Mouse (Mus musculus): ENCODE results near the gene Wnt3. TPM values are rescaled to one million over a fixed set of nuclear protein-coding genes. Genes with fewer than 3 reads are reported as not detected.

The Wnt3 gene
- total and polyA plus RNA-seq, 3 experiments = 0.04 TPM; not detected in 2

DNA sequence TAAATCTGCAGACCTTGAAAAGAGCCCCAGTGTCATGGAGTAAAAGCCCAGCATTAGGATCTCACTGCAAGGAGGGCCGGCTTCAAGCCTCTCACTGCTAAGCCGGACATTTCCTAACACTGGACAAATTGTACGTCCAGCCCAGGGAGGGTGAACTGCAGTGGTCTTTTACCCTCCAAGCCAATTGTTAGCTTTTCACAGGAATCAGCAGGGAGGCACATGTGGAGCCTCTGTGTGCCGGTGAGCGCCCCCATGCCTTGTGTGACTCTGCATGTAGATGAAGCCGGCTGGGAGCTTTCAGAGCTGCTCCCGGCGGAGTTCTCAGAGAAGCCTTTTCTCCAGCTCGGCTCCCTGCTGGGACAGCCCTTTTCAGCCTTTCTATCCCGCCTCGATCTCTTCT, 66.9 kb downstream of the Wnt3 start:
- no peak for TF ChIP-seq NELFE (IDR thresholded peaks at IDR 0.05; ENCODE audit: low read depth, low read length)
- no peak for TF ChIP-seq PAX5 (IDR thresholded peaks at IDR 0.05; ENCODE audit: low read length)
- TF ChIP-seq IRF4 (IDR thresholded peaks at IDR 0.05; ENCODE audit: low read depth, low read length) = no peak
- no peak for TF ChIP-seq USF2 (conservative IDR thresholded peaks at IDR 0.05; ENCODE audit: low read depth, low read length)
- no peak for TF ChIP-seq CHD1 (IDR thresholded peaks at IDR 0.05; ENCODE audit: low read depth, low read length)
- Histone ChIP-seq H3K36me3 (replicated peaks in 1 of 2; ENCODE audit: control insufficient read depth in 1 of 2, insufficient read depth in 1 of 2, low read length in 1 of 2) (peaks cover 12 to 74% of the 10 kb centered on the region in 2 experiments), H3K9ac (ENCODE audit: insufficient read depth, low read depth) (no peak overlapping the region), H3K79me2 (replicated peaks; ENCODE audit: control insufficient read depth, extremely low read depth, insufficient read depth, poor library complexity, severe bottlenecking) (no peaks in the 10 kb centered on the region), H3K4me1 (ENCODE audit: control insufficient read depth in 1 of 2, insufficient read depth in 2 of 2) (no peaks in the 10 kb centered on the region), H3K4me3 (replicated peaks in 1 of 3; ENCODE audit: low read depth in 2 of 3, low read length in 2 of 3, poor library complexity in 1 of 3) (no peak overlapping the region), H3K27me3 (replicated peaks) (no peaks in the 10 kb centered on the region), H3K4me2 (ENCODE audit: insufficient read depth, low read depth, poor library complexity, severe bottlenecking) (no peak overlapping the region), H3K27ac (ENCODE audit: insufficient read depth, low read depth) (no peak overlapping the region), H3K9me3 (replicated peaks; ENCODE audit: low read length) (no peaks in the 10 kb centered on the region)
- dilution Hi-C loops (cut with MboI; ENCODE audit: extremely low pct_ligation_motif_present, extremely low pct_unique_long_range_greater_than_20kb, low sequenced_read_pairs) (no loop called here), in situ Hi-C loops (cut with MboI; ENCODE audit: low pct_ligation_motif_present, low pct_unique_long_range_greater_than_20kb, low sequenced_read_pairs) (no loop called here)
- DNase-seq (ENCODE audit: extremely low read depth) = no peak

GRCm38 (mm10) chr11:103848287-103848686, 74.3 kb downstream of the Wnt3 start:
- TF ChIP-seq USF2 (conservative IDR thresholded peaks at IDR 0.05; ENCODE audit: low read depth, low read length) (no peak), ZMIZ1 (IDR thresholded peaks at IDR 0.05; ENCODE audit: low read depth, low read length) (no peak), E2F4 (IDR thresholded peaks at IDR 0.05; ENCODE audit: insufficient replicate concordance, low read depth, low read length) (no peak), ZKSCAN1 (IDR thresholded peaks at IDR 0.05; ENCODE audit: borderline replicate concordance, low read depth, low read length) (no peak), NELFE (IDR thresholded peaks at IDR 0.05; ENCODE audit: low read depth, low read length) (no peak), BHLHE40 (IDR thresholded peaks at IDR 0.05; ENCODE audit: low read depth, low read length) (no peak), NRF1 (IDR thresholded peaks at IDR 0.05; ENCODE audit: low read depth, low read length) (no peak), UBTF (IDR thresholded peaks at IDR 0.05; ENCODE audit: low read depth, low read length) (no peak), CHD1 (IDR thresholded peaks at IDR 0.05; ENCODE audit: low read depth, low read length) (no peak), MAFK (IDR thresholded peaks at IDR 0.05; ENCODE audit: insufficient replicate concordance, low read length) (no peak), MAZ (IDR thresholded peaks at IDR 0.05; ENCODE audit: low read depth, low read length) (no peak)

More at GRCm38 (mm10) chr11:103848287-103848686, 74.3 kb downstream of the Wnt3 start:
- H3K79me2 ChIP-seq (replicated peaks; ENCODE audit: control insufficient read depth, extremely low read depth, insufficient read depth, poor library complexity, severe bottlenecking) = no peaks in the 10 kb centered on the region
- H3K4me1 ChIP-seq (ENCODE audit: control insufficient read depth in 1 of 2, insufficient read depth in 2 of 2) = peaks cover 0 to 8% of the 10 kb centered on the region in 2 experiments; a peak in 1 of 4 replicates
- H3K4me2 ChIP-seq (ENCODE audit: insufficient read depth, low read depth, poor library complexity, severe bottlenecking) = no peak overlapping the region
- H3K27me3 ChIP-seq (replicated peaks) = no peaks in the 10 kb centered on the region
- no peak overlapping the region for H3K9ac ChIP-seq (ENCODE audit: insufficient read depth, low read depth)
- in situ Hi-C loops (cut with MboI; ENCODE audit: low pct_ligation_motif_present, low pct_unique_long_range_greater_than_20kb, low sequenced_read_pairs) (no loop called here), dilution Hi-C loops (cut with MboI; ENCODE audit: extremely low pct_ligation_motif_present, extremely low pct_unique_long_range_greater_than_20kb, low sequenced_read_pairs) (no loop called here)
- no peak overlapping the region for H3K27ac ChIP-seq (ENCODE audit: insufficient read depth, low read depth)
- DNase-seq (ENCODE audit: extremely low read depth) = no peak
- no peaks in the 10 kb centered on the region for H3K9me3 ChIP-seq (replicated peaks; ENCODE audit: low read length)
- H3K36me3 ChIP-seq (replicated peaks in 1 of 2; ENCODE audit: control insufficient read depth in 1 of 2, insufficient read depth in 1 of 2, low read length in 1 of 2) = peaks cover 21 to 85% of the 10 kb centered on the region in 2 experiments
- no peak overlapping the region for H3K4me3 ChIP-seq (replicated peaks in 1 of 3; ENCODE audit: low read depth in 2 of 3, low read length in 2 of 3, poor library complexity in 1 of 3)
